Mouse (Mus musculus) macrophage (primary cell): ENCODE measurements around the gene Mmadhc. TPM values are rescaled to one million over a fixed set of nuclear protein-coding genes. Genes with fewer than 3 reads are reported as not detected.

Experiments used
- polyA plus RNA-seq: library from polyadenylated mRNA; stranded (reverse); fragments of 250-400 nt; gene quantifications from 3 replicates; pipeline ENCODE4 v1.2.4, GENCODE M21; 2018; ENCODE audit warnings: inconsistent platforms

The Mmadhc gene
- polyA plus RNA-seq, 1 experiment from 2014 or later = 31.7 TPM

Other genes starting within 250 kb of the Mmadhc start
- gene Lypd6, start 230.4 kb downstream of the Mmadhc start, polyA plus RNA-seq = not detected in 3 replicates